Mouse (Mus musculus) R1 (cell line): ENCODE measurements around the gene Bmper.

Experiments used
- DNase-seq: peaks from one replicate; pipeline ENCODE4 v3.0.0-alpha.2; 2018; ENCODE audit warnings: low read depth, low spot score

Gene Bmper

GRCm38 (mm10) chr9:23432631-23433030, 209.8 kb downstream of the Bmper start:
- DNase-seq = no peak

- no peak for DNase-seq
Measured at GRCm38 (mm10) chr9:23433238-23433637, 210.4 kb downstream of the Bmper start.

- DNase-seq = no peak
Measured at GRCm38 (mm10) chr9:23436751-23437150, 213.9 kb downstream of the Bmper start.

GRCm38 (mm10) chr9:23438662-23439061, 215.8 kb downstream of the Bmper start:
- no peak for DNase-seq

- no peak for DNase-seq
Measured at GRCm38 (mm10) chr9:23442168-23442567, 219.3 kb downstream of the Bmper start.

- no peak for DNase-seq
Measured at GRCm38 (mm10) chr9:23444975-23445374, 222.1 kb downstream of the Bmper start.

- no peak for DNase-seq
Measured at GRCm38 (mm10) chr9:23447271-23447961, 224.5 kb downstream of the Bmper start.

GRCm38 (mm10) chr9:23453309-23453708, 230.4 kb downstream of the Bmper start:
- DNase-seq = no peak

- no peak for DNase-seq
Measured at GRCm38 (mm10) chr9:23457186-23457585, 234.3 kb downstream of the Bmper start.

- DNase-seq = no peak
Measured at GRCm38 (mm10) chr9:23460721-23461120, 237.8 kb downstream of the Bmper start.

- DNase-seq = peak; percentile 26
Measured at GRCm38 (mm10) chr9:23462949-23463608, 240.2 kb downstream of the Bmper start.

GRCm38 (mm10) chr9:23464981-23465630, 242.2 kb downstream of the Bmper start:
- DNase-seq = peak; percentile 5

- DNase-seq = no peak
Measured at GRCm38 (mm10) chr9:23469886-23470285, 247.0 kb downstream of the Bmper start.

GRCm38 (mm10) chr9:23485851-23486250, 263.0 kb downstream of the Bmper start:
- no peak for DNase-seq

- no peak for DNase-seq
Measured at GRCm38 (mm10) chr9:23486725-23487378, 264.0 kb downstream of the Bmper start.

- no peak for DNase-seq
Measured at GRCm38 (mm10) chr9:23488265-23488664, 265.4 kb downstream of the Bmper start.

GRCm38 (mm10) chr9:23495400-23495799, 272.5 kb downstream of the Bmper start:
- DNase-seq = no peak

- no peak for DNase-seq
Measured at GRCm38 (mm10) chr9:23497626-23498025, 274.8 kb downstream of the Bmper start.

GRCm38 (mm10) chr9:23533870-23534269, 311.0 kb downstream of the Bmper start:
- peak; percentile 49 for DNase-seq
